Mouse (Mus musculus) cerebellum, postnatal 14 days (tissue): ENCODE data around the gene Tdrd12.
"Not testable (repeated sequence)": the region's sequence is repeated elsewhere in the genome, so short reads cannot be mapped to it uniquely, and the experiment has no call there.

Experiments used
- DNase-seq, 2 experiments: peaks; one replicate each; pipeline ENCODE4 v3.0.0; 2021; ENCODE audit warnings: mixed read lengths in 2 of 2

Tdrd12 gene

GRCm38 (mm10) chr7:35537562-35537961 is at the start of gene Tdrd12:
Gene Tdrd12, minus strand, starts transcription at chr7:35537745.
- no peak for DNase-seq

DNA sequence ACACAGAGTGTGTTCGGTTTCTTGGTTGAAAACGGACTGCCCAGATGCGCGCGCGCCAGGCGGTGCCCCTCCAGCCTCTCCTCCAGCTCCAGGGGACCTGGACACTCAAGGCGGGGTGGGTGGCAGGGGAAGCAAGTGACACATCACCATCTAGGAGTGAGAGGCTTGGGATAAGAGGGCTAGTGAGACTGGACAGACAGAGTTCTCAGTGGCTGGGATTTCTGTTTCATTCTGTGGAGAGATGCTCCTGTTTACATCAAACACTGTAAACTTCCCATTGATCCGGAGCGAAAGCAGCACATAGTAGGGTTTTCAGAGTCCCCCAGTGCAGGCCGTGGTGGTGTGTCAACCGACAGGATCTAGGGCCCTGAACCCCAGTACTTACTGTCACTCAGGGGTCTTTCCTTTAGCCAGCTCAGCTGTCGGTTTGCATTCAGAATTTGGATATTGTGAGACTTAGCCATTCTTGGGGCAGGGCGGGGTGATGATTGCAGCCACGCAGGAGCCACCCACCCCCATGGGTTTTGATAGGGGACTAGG is 49.4 kb upstream of the Tdrd12 start:
- no peak for DNase-seq

DNA sequence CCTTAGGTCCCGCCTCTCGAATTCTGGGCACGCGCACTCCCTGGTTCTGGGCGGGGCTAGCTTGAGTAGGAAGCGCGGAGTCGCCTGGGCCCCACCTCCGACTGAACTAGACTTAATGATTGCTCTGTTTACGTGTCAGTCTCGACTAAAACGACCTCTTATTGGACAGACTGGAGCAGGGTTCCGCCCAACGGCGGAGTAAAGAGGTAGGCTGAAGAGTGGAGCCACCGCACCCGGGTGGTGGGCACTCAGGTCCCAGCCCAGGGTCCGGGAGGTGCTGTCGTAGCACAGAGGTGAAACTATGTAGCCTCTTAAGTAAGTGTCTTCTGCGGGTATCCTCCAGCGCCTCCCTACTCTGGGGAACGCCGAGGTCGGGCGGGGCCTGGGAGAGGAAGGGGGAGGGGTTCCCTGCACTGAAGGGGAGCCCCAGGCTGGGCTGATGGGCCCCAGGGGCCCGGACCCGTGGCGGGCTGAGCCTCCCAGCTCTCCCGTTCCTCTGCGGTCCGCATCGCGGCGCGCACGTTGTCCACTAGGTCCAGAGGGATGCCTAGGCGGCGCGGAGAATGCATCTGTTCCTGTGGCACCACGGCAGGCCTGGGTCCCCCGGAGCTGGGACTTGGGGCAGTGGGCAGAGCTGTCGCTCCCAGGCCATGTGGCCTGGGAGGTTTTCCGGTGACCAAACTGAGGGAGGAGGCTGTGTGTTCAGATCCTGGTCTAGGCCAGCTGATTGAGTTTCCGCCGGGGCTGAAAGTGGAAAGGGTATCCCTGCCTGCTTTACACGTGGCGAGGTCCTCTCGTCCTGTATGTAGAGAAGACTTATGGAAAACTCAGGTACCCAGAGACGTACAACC is 48.7 kb upstream of the Tdrd12 start, which contains the start of gene Ankrd27:
TSS of gene Ankrd27 (plus strand) at position 190 of the 851 bp plus-strand sequence.
- peak; percentile 96 to 97 for DNase-seq

- peak in 1 of 2 experiments; percentile 38 for DNase-seq
Observed at GRCm38 (mm10) chr7:35585191-35586054, 47.9 kb upstream of the Tdrd12 start, which contains the start of gene Rgs9bp. Gene Rgs9bp, minus strand, starts transcription at chr7:35585582.

DNA sequence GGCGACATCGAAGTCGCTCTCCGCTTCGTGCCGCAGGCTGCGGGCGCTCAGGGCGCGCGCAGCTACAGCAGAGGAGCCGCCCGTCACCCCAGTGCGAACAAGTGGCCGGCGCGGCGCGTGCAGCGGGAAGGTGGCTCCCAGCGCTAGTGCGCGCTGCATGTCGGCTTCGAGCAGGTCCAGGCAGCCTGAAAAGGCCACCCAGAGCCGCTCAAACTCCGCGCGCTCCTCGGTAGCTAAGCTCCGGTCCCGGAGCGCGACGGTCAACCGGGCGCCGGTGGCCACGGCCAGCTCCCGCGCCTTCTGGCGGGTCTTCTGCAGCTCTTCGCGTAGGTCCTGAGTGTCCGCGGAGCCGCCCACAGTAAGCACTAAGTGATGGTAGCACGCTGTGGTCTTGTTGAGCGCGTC is 47.2 kb upstream of the Tdrd12 start:
- peak; percentile 33 to 35 for DNase-seq

DNA sequence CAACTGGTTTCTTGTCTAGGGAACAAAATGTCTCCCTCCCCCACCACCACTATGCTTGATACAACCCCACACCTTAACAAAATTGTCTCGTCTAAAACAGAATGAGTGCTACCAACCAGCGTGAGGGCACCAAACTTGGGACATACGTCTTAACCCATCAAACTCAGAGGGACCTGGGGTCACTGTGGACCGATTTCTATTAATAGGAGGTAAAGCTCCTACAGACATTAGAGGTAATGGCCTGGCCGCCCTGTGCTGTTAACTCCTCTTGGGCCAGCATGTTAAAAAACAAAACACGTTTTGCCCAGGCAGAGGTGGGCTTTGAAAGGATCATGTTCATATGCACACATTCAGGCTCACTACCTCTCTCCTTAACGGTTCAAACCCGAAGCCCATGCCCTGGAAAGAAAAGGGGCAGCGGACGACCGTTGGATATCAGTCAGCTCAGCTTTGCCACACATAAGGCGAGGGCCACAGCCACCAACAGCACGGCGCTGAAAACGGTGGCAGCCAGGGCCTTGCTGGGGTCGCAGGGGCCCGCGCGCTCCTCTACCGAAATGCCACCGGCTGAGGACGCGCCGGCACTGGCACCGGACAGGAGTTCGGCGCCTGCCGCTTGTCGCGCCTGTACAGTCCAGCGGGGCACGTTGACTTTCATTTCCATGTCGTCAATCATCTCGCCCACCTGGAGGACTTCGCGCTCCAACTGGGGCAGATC is 46.7 kb upstream of the Tdrd12 start:
- peak in 1 of 2 experiments; percentile 26 for DNase-seq

DNA sequence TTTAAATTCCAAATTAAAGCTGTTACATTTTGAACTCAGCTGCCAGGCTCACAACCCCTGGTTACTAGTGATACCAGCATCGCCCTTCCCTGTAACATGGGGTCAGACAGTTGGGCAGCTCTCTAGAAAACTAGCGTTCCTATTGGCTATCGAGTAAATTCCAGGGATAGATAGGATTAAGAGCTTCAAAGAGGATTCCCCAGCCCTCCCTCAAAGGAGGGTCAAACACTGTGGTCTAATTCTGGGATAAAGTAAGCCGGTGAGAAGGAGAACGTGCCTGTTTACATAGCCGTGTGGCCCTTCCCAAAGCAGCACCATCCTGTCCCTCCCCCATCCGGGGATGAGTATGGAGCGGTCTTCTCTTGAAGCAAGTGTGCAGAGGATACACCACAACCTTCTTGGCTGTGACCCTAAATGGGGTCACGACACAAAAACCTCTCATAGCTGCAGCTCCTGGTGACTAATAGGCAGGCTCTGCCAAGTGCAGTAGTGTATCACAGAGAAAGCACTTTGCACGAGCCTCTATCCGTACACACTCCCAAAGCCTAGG is 46.0 kb upstream of the Tdrd12 start:
- DNase-seq: no peak

DNA sequence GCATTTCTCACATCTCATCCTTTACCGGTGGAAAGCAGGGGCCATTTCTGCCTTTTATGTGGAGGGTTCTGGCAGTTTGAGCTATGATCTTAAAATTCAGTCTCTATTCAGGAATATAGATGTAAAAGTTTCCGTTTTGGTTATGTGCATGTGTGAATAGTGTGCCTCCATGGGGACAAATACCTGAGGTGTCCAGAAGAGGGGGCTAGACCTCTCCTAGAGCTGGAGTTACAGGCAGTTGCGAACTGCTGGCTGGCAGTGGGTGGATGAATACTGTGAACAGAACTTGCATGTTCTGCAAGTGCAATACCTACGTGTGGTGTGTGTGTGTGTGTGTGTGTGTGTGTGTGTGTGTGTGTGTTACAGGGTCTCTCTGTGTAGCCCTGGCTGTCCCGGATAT is 45.2 kb upstream of the Tdrd12 start:
- DNase-seq: no peak

DNA sequence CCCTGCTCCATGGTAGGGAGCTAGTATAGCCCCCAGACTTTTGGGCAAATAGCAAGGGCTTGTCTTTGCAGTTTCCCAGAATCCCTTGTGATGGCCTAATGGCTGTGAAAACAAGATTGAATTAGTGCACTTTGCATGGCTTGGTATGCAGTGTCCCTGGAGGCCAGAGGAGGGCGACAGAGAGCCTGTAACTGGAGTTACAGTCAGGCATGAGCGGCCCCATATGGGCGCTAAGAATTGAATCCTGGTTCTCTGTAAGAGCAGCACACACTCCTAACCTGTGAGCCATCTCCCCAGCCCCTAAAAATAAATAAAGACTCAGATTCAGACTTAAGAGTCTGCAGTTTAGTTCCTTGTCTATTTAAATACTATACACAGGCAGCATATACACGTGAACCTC is 42.3 kb upstream of the Tdrd12 start:
- DNase-seq: peak; percentile 29 to 66

DNA sequence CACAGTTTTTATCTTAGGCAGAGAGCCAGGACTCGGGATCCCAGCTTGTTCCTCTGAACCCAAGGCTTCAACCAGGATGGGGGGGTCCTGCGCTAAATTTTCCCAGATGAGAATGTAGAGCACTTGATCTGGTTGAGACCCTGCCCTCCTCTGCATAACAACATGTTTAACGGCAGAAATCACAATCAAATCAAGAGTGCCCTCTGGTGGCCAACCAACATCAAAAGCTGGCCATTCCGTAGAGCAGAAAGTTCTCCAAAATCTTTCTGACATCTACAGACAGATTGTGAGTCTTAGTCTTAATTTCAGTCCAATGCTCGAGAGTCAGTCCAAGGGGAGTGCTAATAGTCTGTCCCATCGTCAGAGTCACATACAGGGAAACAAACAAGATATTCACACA is 33.3 kb upstream of the Tdrd12 start:
- DNase-seq: not testable (repeated sequence)

GRCm38 (mm10) chr7:35569724-35570123 is 32.2 kb upstream of the Tdrd12 start:
- not testable (repeated sequence) for DNase-seq

DNA sequence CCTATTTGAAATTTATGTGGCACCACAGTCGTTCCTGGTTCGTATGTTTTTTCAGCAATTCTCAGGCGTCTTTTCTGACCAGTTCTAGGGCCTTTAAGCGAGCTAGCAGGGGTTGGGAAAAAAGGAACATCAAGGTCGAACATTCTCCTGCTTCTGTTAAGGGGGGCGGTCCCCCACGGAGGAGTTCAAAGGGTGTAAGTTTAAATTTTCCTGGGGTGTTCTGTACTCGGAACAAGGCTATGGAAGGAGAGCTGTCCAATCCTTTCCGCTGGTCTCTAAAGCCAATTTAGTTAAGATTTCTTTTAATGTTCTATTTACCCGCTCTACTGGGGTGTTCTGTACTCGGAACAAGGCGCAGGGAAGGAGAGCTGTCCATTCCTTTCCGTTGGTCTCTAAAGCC is 28.4 kb upstream of the Tdrd12 start:
- not testable (repeated sequence) for DNase-seq

- DNase-seq: not testable (repeated sequence)
Observed at GRCm38 (mm10) chr7:35564872-35565271, 27.3 kb upstream of the Tdrd12 start.

GRCm38 (mm10) chr7:35564067-35564865 is 26.7 kb upstream of the Tdrd12 start:
- no peak for DNase-seq

GRCm38 (mm10) chr7:35563071-35563470 is 25.5 kb upstream of the Tdrd12 start:
- DNase-seq: no peak

- DNase-seq: no peak
Observed at GRCm38 (mm10) chr7:35559838-35560237, 22.3 kb upstream of the Tdrd12 start.

DNA sequence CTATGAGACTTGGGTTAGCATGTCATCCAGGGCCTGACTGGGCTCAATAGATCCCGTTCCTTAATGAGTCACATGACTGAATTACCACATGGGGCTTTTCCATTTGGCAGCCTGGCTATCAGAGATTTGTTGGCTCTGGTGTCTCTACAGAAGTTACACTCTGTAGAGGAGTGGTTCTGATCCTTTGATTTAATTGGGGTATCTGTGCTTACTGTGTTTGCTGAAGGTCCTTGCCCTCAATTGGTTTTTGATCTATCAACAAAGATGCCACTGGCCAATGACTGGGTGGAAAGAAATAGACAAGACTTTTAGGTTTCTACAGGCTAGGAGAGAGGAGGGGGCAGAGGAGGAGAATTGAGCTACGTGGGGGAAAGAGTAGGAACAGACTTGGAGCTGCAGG is 21.1 kb upstream of the Tdrd12 start:
- no peak for DNase-seq

DNA sequence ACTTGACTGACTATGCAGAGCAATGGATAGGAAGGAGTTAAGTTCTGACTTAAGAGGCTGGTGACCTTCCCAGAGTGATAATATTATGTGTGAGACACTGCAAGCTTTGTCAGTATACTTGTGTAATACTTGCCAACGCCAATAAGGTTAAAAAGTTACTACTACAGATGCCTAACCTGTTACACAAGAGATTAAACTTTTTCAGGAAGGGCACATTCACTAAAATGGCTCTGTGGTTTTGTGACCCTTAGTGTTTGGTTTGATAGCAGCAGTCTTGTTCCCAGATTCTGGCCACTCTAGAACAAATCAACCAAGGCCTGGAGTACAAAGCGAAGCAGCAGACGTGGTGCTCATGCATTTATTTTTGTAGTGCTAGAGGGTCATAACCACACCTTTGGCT is 20.0 kb upstream of the Tdrd12 start:
- no peak for DNase-seq

DNA sequence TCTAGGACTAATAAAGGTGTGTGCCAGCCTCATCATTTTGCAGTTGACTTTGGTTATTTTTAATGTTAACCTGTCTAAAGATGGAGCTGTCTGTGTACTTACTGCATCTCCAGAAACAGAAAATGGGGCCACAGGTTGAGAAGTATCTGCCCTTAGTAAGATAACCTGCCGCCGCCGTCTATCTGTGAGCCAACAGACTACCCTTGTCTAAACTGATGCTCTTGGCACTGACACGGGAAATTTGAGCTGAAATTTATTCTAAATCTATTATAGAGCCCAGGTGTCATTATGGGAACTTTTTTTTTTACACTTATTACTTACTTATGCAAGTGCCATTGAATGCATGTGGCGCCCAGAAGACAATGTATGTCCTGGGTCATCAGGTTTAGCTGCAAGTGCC is 19.4 kb upstream of the Tdrd12 start:
- DNase-seq: no peak

- DNase-seq: no peak
Observed at GRCm38 (mm10) chr7:35556205-35556603, 18.7 kb upstream of the Tdrd12 start, which contains the start of gene Nudt19. Gene Nudt19, minus strand, starts transcription at chr7:35556304.
